Mouse (Mus musculus) layer of hippocampus, postnatal 36 days (tissue): Measurements from ENCODE around the gene Hand1. TPM values are rescaled to one million over a fixed set of nuclear protein-coding genes. Genes with fewer than 3 reads are reported as not detected.
A peak's percentile ranks its signal among the peaks of the same experiment; 100 is the strongest.

ENCODE experiments used
- DNase-seq, 2 experiments: peaks; one replicate each; pipeline ENCODE4 v3.0.0; 2022
- total RNA-seq, 2 experiments: library from RNA; stranded (reverse); gene quantifications; 2 replicates each; pipeline ENCODE4 v1.2.3; 2021

Hand1 gene
- total RNA-seq, 2 experiments from 2014 or later: not detected

DNA sequence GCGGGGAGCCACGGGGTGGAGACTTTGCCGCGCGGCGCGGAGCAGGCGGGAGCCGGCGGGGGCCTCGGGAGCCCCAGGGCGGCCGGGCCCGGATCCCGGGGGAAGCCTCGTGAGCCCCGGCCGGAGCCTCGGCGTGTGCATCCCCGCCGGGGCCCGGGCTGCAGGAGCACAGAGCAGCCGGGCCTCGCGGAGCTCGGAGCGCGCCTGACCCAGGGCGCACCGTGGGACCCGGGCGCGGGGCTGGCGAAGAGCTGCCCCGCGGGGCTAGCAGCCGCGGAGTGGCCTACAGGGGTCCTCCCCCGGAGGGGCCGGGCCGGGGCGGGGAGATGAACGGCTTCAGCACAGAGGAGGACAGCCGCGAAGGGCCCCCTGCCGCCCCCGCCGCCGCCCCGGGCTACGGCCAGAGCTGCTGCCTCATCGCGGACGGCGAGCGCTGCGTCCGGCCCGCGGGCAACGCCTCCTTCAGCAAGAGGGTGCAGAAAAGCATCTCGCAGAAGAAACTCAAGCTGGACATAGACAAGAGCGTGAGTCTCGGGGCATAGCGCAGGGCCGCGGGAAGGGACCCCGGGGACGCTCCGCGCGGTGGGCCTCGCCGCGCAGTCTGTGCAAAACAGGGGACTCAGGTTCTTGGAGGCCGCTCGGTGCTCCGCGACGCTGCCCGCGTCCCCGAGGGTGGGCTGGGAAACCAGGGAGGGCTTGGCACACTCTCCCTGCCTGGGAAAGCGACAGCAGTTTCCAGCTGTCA is 30.7 kb downstream of the Hand1 start:
- peak; percentile 42 to 43 for DNase-seq

DNA sequence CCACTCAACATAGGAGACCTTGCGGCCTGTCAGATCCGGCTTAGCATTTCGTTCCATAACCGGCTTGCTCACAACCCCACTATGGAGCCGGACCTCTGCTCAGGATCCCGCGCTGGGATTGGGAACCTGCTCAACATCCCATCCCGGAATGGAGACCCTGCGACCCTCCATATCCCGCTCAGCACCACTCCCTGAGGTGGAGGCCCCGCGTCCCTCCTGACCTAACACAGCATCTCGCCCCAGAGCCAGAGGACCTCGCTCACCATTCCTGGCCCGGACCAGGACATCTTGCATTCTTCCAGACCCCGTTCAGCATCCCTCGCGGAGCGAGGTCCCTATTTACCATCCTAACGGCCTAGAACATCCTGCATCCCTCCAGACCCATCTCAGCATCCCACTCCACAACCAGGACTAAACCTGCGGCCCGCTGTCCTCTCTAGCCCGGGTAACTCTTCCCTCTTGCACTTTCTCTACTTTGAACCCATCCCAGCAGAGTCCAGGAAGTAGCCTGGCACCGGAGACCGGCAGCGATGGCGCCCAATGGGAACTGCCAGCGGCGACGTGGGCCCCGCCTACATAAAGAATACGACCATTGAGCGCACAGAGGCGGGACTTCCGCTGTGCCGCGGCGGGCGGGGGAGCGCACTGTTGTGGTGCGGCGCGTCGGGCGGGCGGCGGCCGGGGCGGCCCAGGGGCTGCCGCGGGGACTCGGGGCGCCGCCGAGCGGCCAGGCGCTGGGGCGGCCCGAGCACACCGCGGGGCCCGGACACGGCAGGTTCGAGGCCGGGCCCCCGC is 31.4 kb downstream of the Hand1 start, which contains the start of gene Sap30l:
TSS of gene Sap30l (plus strand) at position 667 of the 795 bp plus-strand sequence.
- peak; percentile 95 for DNase-seq

DNA sequence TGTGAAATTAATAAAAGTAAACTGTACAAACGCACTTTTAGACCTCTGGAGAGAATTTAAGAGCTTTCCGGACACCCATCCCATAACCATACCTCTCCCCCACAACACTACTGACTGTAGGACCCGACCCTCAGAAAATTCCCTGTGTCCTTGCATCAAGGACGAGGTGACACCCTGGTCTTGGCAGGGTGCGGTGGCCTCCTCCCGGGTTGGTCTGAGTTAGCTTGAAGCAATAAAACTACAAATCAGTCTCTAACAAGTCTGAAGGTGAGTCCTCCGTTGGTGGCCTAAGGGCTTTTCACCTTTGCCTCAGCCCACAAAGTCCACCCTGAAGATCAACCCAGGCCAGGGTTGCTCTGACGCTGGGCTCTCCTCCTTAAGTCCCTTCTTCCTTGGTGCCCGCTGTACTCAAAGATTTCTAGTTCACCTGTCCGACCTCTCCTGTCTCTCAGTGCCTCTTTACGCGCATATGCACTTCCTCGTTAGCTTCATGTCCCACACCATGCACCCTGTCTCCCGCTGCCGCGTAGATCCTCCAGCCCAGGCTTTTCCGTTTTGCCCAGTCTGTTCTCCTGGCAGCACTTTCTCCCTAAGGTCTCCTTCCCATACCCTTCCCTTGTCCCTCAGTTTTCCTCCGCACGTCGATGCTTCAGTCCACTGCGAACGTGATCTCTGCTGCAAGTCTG is 32.2 kb downstream of the Hand1 start:
- no peak for DNase-seq

DNA sequence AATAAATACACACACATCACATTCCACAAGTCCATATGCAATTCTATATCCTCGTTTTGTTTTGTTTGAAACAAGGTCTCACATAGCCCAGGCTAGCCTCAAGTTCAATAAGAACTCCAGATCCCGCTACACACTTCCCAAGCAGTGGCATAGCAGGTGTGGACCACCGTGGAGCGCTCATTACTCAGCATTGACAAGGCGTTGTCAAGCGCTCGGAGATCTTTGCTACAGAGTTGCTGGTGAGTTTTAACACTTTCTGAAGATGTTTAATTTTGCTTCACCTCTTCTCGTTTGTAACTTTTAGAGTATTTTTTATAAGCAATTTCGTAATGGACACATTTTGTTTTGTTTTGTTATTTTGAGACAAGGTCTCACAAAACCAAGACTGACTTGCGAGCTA is 33.2 kb downstream of the Hand1 start:
- no peak for DNase-seq

DNA sequence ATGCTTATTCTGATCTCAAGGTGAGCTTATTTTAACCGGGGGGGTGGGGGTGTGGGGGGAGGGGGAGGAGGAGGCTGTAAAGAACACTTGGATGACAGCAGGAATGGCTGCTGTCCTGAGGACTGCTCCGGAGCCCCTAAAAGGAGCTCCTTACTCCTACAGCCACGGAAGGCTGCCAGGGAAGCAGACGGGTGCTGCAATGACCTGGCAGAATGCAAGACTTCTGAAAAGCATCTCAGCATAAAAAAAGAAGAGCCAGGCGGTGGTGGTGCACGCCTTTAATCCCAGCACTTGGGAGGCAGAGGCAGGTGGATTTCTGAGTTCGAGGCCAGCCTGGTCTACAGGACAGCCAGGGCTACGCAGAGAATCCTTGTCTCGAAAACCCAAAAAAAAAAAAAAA is 34.8 kb downstream of the Hand1 start:
- no peak for DNase-seq

DNA sequence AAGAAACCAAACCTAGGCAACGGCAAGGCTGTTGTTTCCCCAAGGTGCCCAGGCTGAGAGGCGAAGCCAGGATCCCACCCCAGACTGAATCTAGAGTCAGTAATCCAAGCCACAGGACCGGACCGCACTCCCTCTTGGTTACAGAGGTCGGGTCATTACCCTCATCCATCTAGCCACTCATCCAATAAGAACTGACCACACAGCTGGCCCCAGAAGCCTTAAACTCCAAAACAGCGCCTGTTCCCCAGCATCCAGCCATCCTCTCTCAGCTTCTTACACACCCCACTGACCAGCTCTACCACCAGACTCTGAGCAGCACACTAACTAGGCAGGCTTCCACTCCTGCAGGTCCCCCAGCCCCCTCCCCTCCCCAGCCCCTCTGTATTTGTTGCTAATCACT is 37.5 kb downstream of the Hand1 start:
- no peak for DNase-seq

DNA sequence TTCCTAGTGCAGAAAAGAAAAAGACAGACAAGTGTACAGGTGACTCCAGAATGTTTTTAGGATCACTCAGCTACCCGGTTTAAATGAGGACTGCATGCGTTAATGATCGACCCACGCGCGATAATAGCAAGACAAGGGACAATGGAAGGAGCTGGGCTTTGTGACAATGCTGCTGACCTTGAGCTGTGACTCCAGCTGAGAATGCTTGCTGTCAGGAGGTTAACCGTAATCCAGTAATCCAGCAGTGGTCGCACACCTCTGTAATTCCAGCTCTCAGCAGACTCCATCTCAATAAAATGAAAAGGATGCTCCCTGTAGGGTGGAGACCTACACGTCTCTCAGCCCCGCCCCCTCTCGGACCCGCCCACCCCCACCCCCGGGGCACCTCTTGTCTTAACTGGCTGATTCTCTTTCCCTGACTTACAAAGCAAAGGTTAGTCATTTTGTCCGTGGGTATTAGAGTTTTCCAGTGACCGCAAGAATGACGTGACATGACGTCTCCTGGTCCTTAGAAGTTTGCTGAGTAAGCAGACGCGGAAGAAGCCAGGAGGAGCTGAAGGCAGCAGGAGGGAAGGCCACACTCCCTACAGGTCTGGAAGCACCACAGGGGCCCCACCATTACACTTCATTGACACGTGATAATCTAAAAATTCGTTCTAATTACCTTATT is 41.6 kb downstream of the Hand1 start:
- no peak for DNase-seq

DNA sequence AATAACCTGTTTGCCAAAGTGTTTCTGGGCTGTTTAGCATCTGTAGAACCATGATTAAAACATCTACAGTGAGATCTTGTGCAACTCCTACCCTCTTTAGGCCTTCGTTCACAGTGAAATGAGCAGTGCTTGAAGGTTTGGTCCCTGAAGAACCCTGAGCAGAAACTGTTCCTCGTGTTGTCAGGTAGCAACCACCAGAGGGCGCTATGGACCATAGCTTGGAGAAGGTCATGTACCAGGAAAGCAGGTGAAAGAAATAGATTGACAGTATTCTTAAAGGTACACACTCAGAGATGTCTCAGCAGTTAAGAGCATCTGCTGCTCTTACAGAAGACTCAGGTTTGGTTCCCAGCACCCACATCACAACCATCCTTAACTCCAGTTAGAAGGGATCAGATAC is 44.7 kb downstream of the Hand1 start:
- DNase-seq: no peak

DNA sequence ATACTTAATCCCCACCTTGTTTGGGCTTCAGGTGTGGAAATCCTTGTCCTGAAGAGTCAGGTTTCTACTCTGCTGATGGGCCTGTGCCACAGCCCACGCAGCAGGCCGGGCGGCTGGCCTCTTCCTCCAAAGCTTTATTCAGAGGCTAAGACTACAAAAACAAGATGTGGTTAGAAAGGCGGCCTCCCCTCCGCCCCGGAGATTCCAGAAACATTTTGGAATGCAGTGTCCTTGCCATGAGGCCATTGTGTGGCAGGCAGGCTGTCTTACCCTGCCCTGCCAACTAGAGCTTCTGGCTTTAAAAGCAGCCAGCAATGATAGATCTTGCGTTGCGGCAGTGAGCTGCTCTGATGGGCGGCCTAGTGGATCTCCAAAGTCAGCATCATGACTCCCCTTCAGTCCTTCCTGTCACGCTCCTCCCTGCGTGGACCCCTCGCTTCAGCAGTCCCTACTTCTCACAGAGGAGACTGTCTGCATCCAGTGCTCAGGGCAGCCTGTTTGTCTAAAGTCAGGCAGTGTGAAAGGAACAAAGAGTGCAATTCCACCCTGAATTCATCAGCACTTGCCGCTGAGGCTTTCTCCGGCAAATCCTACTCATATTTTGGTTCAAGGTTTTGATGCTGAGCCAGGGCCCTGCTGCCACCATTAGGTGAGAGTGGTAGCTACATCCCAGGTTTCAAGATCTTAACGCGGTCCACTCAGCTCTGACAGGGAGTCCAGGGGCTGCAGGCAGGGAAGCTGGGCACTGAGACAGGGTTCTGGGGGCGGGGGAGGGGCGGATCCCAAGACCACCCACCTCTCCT is 45.8 kb downstream of the Hand1 start:
- DNase-seq: peak; percentile 40 to 45

DNA sequence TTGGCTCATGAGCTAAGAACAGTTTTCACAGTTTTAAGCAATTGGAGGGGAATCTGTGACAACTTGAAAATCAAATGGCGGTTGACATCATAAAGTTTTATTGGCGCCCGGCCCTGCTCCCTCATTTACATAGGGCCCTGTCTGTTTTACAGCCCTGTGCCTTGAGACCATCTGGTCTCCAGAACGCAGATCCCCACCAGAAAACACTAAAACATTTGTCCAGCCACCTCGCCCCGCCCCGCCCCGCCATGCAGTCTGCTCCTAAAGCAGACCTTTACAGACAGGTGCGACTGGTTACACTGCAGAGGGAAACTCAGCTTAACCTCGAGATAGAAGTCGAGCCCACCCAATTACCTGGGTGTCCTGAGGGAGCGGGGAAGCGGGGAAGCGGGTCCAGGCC is 52.8 kb downstream of the Hand1 start:
- DNase-seq: no peak

Other genes starting within 250 kb of the Hand1 start
- 1 to 10 TPM; 6.9 to 7.3 TPM for gene Galnt10, start 187.4 kb downstream of the Hand1 start, total RNA-seq
- gene Sap30l, start 31.2 kb downstream of the Hand1 start, total RNA-seq: 10 to 100 TPM; 53.9 to 55.0 TPM
- 10 to 100 TPM; 86.2 to 93.8 TPM for gene Larp1, start 176.2 kb upstream of the Hand1 start, total RNA-seq